Mouse (Mus musculus) heart, adult 2 months (tissue): Measurements from ENCODE around the gene Tubg2. TPM values are rescaled to one million over a fixed set of nuclear protein-coding genes. Genes with fewer than 3 reads are reported as not detected.
A peak's percentile ranks its signal among the peaks of the same experiment; 100 is the strongest.

Experiments used
- DNase-seq, 2 experiments: peaks; one replicate each; pipeline ENCODE4 v3.0.0; 2021
- H3K27ac ChIP-seq: fragments of 200-600 bp; 2 replicates; pipeline ENCODE4 v1.8.1; 2022
- H3K27me3 ChIP-seq: fragments of 200-500 bp; 2 replicates; pipeline ENCODE4 v1.6.1; 2012; ENCODE audit warnings: mild to moderate bottlenecking, low read length, inconsistent platforms, mixed read lengths; ENCODE audit not compliant: control insufficient read depth, insufficient read depth
- H3K36me3 ChIP-seq: fragments of 200-500 bp; 2 replicates; pipeline ENCODE4 v1.6.1; 2012; ENCODE audit warnings: low read length, inconsistent platforms; ENCODE audit not compliant: control insufficient read depth, insufficient read depth
- H3K4me1 ChIP-seq: fragments of 200-500 bp; 2 replicates; pipeline ENCODE4 v1.6.1; 2011; ENCODE audit warnings: low read length; ENCODE audit not compliant: control insufficient read depth, insufficient read depth
- H3K4me3 ChIP-seq: fragments of 200-600 bp; 2 replicates; pipeline ENCODE4 v1.8.1; 2022
- H3K79me2 ChIP-seq: fragments of 200-500 bp; replicated peaks from 2 replicates; pipeline ENCODE4 v1.6.1; 2012; ENCODE audit warnings: mild to moderate bottlenecking, inconsistent platforms, low read length, moderate library complexity, mixed read lengths; ENCODE audit not compliant: control insufficient read depth, insufficient read depth
- H3K9ac ChIP-seq: fragments of 200-500 bp; 2 replicates; pipeline ENCODE4 v1.6.1; 2012; ENCODE audit warnings: low read depth, mild to moderate bottlenecking, control low read depth, inconsistent platforms, low read length, mixed read lengths
- CTCF ChIP-seq: fragments of 200-600 bp; IDR thresholded peaks from 2 replicates; pipeline ENCODE4 v1.8.1; 2022; ENCODE audit warnings: antibody characterized with exemption, mild to moderate bottlenecking, moderate library complexity
- EP300 ChIP-seq: fragments of 200-500 bp; IDR thresholded peaks from 2 replicates; pipeline ENCODE4 v1.6.1; 2011; ENCODE audit warnings: low read depth, low read length, control low read depth; ENCODE audit not compliant: insufficient read depth
- POLR2A ChIP-seq: fragments of 200-500 bp; IDR thresholded peaks from 2 replicates; pipeline ENCODE4 v1.6.1; 2011; ENCODE audit warnings: mild to moderate bottlenecking, low read depth, low read length, control low read depth; ENCODE audit not compliant: insufficient read depth
- WGBS: fragments of 180-500 bp; shearing (Covaris S2); methylation state at CpG from one replicate; pipeline ENCODE4 v1.1.7; 2018; 5-methylcytosine and 5-hydroxymethylcytosine counted together
- intact Hi-C: fragments of 180-260 bp; cut with DNase I; formaldehyde crosslinking; loops from one replicate; pipeline ENCODE4 v1.15.1; 2025
- polyA plus RNA-seq: library from polyadenylated mRNA; depleted of rRNA; stranded (reverse); fragments of >200 nt; gene quantifications from 2 replicates; pipeline ENCODE4 v1.2.3, GENCODE M21; 2012
- total RNA-seq, 2 experiments: library from RNA; stranded (reverse); gene quantifications; 2 replicates each; pipeline ENCODE4 v1.2.3; 2021

The Tubg2 gene
- total and polyA plus RNA-seq, 3 experiments: 2.9 to 3.5 (median 3.5) TPM

GRCm38 (mm10) chr11:101161551-101161950 is 5.8 kb downstream of the Tubg2 start:
- intact Hi-C loops: no loop called here
- Histone ChIP-seq H3K4me1 (peaks cover 9% of the 10 kb centered on the region), H3K4me3 (no peak overlapping the region), H3K9ac (no peak overlapping the region), H3K79me2 (no peaks in the 10 kb centered on the region), H3K36me3 (peaks cover 10% of the 10 kb centered on the region), H3K27ac (no peak overlapping the region), H3K27me3 (no peaks in the 10 kb centered on the region)
- peak in 1 of 2 experiments; percentile 3 for DNase-seq
- 95% methylated on average over 15 of the region's 15 CpGs for WGBS
- no peak for TF ChIP-seq EP300
- TF ChIP-seq POLR2A: no peak
- no peak for TF ChIP-seq CTCF

- intact Hi-C loops: no loop called here
- no peak overlapping the region for H3K9ac ChIP-seq
- H3K4me1 ChIP-seq: peaks cover 9% of the 10 kb centered on the region
- DNase-seq: no peak
- peaks cover 10% of the 10 kb centered on the region for H3K36me3 ChIP-seq
- TF ChIP-seq POLR2A: no peak
- TF ChIP-seq CTCF: no peak
- no peak for TF ChIP-seq EP300
- no peaks in the 10 kb centered on the region for H3K79me2 ChIP-seq
- WGBS: 53% methylated on average over 5 of the region's 5 CpGs
- no peaks in the 10 kb centered on the region for H3K27me3 ChIP-seq
- H3K27ac ChIP-seq: peak overlapping the region; percentile 79
- no peak overlapping the region for H3K4me3 ChIP-seq
Observed at GRCm38 (mm10) chr11:101162301-101162700, 6.6 kb downstream of the Tubg2 start.

GRCm38 (mm10) chr11:101162772-101163171 is 7.1 kb downstream of the Tubg2 start:
- peak; percentile 6; the same call in 1 of the 2 replicates for TF ChIP-seq POLR2A
- TF ChIP-seq CTCF: no peak
- TF ChIP-seq EP300: 0 out of 2 replicates have a peak, but pooled peaks have one; percentile 49
- Histone ChIP-seq H3K4me1 (peaks cover 9% of the 10 kb centered on the region), H3K36me3 (peaks cover 10% of the 10 kb centered on the region), H3K79me2 (no peaks in the 10 kb centered on the region), H3K27me3 (no peaks in the 10 kb centered on the region), H3K4me3 (no peak overlapping the region), H3K27ac (peak overlapping the region; percentile 79), H3K9ac (no peak overlapping the region)
- 36% methylated on average over 5 of the region's 5 CpGs for WGBS
- intact Hi-C loops: no loop called here
- DNase-seq: peak; percentile 78 to 89

- Histone ChIP-seq H3K79me2 (no peaks in the 10 kb centered on the region), H3K27me3 (no peaks in the 10 kb centered on the region), H3K36me3 (peaks cover 10% of the 10 kb centered on the region), H3K4me3 (no peak overlapping the region), H3K27ac (peak overlapping the region; percentile 79), H3K9ac (no peak overlapping the region), H3K4me1 (peaks cover 11% of the 10 kb centered on the region)
- no peak for TF ChIP-seq POLR2A
- TF ChIP-seq EP300: no peak
- TF ChIP-seq CTCF: no peak
- intact Hi-C loops: no loop called here
- peak in 1 of 2 experiments; percentile 18 for DNase-seq
- 78% methylated on average over 49 of the region's 49 CpGs for WGBS
Observed at GRCm38 (mm10) chr11:101163476-101164350, 8.0 kb downstream of the Tubg2 start.

- Histone ChIP-seq H3K27me3 (no peaks in the 10 kb centered on the region), H3K9ac (no peak overlapping the region), H3K4me1 (peaks cover 11% of the 10 kb centered on the region), H3K4me3 (no peak overlapping the region), H3K79me2 (no peaks in the 10 kb centered on the region), H3K27ac (no peak overlapping the region), H3K36me3 (peaks cover 12% of the 10 kb centered on the region)
- intact Hi-C loops: no loop called here
- WGBS: 81% methylated on average over 21 of the region's 21 CpGs
- TF ChIP-seq EP300 (no peak), CTCF (no peak)
- DNase-seq: peak in 1 of 2 experiments; percentile 6
Observed at GRCm38 (mm10) chr11:101164351-101164665, 8.6 kb downstream of the Tubg2 start.

GRCm38 (mm10) chr11:101164677-101165580 is 9.2 kb downstream of the Tubg2 start:
- peaks cover 11% of the 10 kb centered on the region for H3K4me1 ChIP-seq
- no peaks in the 10 kb centered on the region for H3K27me3 ChIP-seq
- DNase-seq: peak in 1 of 2 experiments; percentile 11
- no peak overlapping the region for H3K4me3 ChIP-seq
- no peak overlapping the region for H3K27ac ChIP-seq
- peaks cover 12% of the 10 kb centered on the region for H3K36me3 ChIP-seq
- TF ChIP-seq EP300 (no peak), CTCF (no peak), POLR2A (no peak)
- H3K79me2 ChIP-seq: no peaks in the 10 kb centered on the region
- intact Hi-C loops: no loop called here
- H3K9ac ChIP-seq: no peak overlapping the region
- 72% methylated on average over 35 of the region's 35 CpGs for WGBS
